Mouse (Mus musculus) cerebellum, postnatal 4 days (tissue): ENCODE results near the gene Gm11565.
"Not testable (repeated sequence)": the region's sequence is repeated elsewhere in the genome, so short reads cannot be mapped to it uniquely, and the experiment has no call there.

Source experiments
- DNase-seq, 2 experiments: peaks; one replicate each; pipeline ENCODE4 v3.0.0; 2022; ENCODE audit warnings: low spot score in 2 of 2, mixed read lengths in 1 of 2

Gene Gm11565

DNA sequence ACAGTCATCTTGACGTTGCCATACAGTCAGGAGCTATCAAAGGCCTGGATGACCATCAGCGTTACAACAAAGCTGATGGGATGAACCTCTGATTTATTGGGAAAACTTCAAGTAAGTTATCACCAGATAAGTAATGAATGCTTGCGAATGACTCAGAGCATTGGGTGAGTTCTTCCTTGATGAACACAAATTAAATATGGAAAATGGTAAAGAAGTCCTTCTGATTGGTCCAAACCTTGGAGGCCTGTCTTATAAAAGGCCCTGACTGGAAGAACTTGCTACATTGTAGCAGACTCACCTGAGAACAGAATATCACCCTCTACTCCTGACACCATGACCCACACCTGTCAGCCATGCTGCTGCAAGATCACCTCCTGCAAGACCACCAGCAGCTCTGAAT lies at the start of gene Gm11565:
Gene Gm11565, plus strand, starts transcription at position 301 of the 400 bp plus-strand sequence.
- DNase-seq = no peak

DNA sequence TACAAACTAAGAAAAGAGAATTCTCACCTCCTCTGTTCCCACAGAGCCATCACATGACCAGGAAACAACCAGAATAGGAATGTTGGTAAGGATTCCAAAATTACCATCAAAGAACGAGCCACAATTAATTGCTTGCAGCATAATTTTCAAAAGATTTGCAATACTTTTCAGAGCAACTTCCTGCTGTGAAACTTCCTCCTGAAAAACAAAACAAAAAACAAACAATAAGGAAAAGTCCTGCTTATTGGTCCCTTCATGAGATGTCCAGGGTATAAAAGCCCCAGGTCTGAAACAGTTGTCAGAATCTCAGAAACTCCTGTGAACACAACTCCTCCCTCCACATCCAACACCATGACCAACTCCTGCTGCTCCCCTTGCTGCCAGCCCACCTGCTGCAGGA lies 41.5 kb upstream of the Gm11565 start, which contains the start of gene Krtap9-1:
Gene Krtap9-1, plus strand, starts transcription at position 301 of the 400 bp plus-strand sequence.
- not testable (repeated sequence) for DNase-seq

DNA sequence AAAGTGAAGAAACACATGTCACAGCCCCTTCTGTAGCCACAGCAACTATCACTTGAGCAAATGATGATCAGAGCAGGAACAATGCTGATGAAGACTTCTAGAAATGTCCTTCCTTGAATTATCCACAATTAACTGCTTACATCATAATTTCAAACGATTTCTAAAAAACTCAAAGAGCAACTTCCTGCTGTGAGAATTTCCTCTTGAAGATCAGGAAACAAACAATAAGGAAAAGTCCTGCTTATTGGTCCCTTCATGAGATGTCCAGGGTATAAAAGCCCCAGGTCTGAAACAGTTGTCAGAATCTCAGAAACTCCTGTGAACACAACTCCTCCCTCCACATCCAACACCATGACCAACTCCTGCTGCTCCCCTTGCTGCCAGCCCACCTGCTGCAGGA lies 35.7 kb upstream of the Gm11565 start, which contains the start of gene Gm11567:
Gene Gm11567, plus strand, starts transcription at position 301 of the 400 bp plus-strand sequence.
- not testable (repeated sequence) for DNase-seq

DNA sequence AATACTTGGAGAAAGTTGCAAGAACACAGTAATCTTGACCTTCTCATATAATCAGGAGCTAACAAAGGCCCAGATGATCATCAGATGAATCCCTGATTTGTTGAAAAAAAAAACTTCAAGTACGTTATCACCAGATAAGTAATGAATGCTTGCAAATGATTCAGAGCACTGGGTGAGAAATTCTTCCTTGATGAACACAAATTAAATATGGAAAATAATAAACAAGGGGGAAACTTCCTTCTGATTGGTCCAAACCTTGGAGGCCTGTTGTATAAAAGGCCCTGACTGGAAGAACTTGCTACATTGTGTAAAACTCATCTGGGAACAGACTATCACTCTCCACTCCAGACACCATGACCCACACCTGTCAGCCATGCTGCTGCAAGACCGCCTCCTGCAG lies 6.9 kb upstream of the Gm11565 start, which contains the start of gene Krtap31-1:
Gene Krtap31-1, plus strand, starts transcription at position 301 of the 400 bp plus-strand sequence.
- no peak for DNase-seq

DNA sequence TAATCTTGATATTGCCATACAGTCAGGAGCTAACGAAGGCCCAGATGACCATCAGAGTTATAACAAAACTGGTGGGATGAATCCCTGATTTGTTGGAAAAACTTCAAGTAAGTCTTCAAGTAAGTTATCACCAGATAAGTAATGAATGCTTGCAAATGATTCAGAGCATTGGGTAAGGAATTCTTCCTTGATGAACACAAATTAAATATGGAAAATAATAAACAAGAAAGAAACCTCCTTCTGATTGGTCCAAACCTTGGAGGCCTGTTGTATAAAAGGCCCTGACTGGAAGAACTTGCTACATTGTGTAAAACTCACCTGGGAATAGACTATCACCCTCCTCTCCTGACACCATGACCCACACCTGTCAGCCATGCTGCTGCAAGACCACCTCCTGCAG lies 21.4 kb downstream of the Gm11565 start, which contains the start of gene Krtap31-2:
Gene Krtap31-2, plus strand, starts transcription at position 301 of the 400 bp plus-strand sequence.
- DNase-seq = no peak

DNA sequence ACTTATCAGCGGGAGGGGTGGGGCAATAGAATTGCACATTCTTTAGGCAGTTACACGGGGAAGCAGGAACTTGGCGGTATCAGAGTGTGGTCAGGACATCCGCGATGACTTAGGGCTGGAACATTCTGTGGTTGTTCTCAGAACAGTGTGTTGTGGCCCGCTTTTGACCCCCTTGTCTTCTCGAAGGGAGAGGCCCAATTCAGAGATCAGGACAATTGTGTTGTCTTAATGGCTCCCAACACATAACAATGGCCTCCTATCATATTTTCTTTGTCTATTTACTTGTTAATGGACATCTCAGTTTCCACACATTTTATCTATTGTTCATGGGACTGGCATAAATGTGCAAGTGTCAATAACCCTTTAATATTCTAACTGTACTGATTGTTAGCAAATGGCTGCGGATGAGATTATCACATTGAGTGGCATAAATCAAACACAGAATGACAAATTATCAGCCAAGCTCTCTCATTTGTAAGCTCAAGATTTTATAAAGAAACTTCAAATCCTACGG lies 23.3 kb downstream of the Gm11565 start:
- DNase-seq = no peak

DNA sequence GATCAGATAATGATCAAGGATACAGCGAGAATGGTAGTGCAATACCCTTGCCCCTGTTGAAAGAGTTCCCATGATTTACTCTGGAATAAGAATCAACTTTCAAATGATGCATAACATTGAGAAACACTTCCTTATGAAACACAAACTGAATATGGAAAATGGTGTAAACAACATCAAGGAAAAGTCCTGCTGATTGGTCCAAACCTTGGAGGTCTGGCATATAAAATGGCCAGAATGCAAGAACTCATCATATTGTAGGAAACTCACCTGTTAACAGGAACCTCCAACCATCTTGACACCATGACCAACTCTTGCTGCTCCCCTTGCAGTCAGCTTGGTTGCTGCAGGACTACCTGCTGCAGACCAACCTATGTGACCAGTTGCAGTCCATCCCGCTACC lies 33.6 kb downstream of the Gm11565 start, which contains the start of gene Krtap9-5:
Gene Krtap9-5, plus strand, starts transcription at position 301 of the 400 bp plus-strand sequence.
- DNase-seq = no peak

DNA sequence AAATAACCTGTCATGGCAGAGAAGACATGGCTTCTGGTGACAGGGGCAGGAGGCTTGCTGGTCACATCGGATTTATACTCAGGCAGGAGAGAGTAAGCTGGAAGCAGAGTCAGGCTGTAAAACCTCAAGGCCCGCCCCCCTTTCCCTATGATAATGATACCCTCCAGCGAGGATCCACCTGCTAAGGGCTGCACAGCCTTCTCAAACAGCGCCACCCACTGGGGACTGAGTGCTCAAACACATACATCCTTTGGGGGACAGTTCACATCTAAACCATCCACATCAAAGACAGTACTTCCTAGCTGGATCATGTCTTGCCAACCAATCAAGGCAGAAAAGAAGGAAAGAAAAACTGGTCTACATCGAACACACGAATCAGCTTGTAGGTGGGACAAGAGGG lies 49.7 kb downstream of the Gm11565 start:
- DNase-seq = no peak
